Mouse (Mus musculus): ENCODE measurements around the gene 4930438A08Rik.

The 4930438A08Rik gene

DNA sequence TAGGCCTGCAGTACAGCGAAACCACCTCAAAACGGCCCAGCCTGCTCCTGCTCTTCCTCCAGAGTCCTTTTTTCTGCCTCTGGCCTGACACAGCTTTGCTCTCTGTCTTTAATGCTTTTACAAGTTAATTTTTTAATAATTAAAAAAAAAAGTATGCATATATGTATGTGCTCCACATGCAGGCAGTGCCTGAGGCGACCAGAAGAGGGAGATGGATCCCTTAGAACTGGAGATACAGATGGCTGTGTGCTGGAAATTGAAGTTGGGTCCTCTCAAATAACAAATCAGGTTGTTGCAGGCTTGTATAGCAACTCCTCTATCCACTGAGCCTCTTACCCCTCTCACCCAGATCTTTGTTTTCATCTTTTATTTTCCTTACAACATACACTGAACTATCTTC lies 52.2 kb downstream of the 4930438A08Rik start:
- DNase-seq, result no peak

DNA sequence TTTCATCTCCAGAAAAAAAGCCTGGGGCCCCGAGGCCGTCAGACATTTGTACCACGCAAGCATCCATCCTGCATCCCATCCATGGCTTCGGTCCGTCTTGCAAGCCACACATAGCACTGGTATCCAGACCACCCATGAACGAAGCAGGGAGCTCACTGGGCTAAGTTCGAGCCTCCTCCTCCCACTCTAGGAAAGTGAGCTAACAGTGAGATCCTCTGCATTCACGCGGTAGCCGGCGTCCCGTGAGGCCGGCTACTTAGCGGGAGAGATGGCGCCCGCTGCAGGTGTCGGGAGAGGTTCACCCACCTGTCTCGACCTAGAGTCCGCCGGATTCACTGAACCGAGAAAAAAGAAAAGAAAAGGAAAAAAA lies 55.3 kb downstream of the 4930438A08Rik start:
- DNase-seq, result no peak

DNA sequence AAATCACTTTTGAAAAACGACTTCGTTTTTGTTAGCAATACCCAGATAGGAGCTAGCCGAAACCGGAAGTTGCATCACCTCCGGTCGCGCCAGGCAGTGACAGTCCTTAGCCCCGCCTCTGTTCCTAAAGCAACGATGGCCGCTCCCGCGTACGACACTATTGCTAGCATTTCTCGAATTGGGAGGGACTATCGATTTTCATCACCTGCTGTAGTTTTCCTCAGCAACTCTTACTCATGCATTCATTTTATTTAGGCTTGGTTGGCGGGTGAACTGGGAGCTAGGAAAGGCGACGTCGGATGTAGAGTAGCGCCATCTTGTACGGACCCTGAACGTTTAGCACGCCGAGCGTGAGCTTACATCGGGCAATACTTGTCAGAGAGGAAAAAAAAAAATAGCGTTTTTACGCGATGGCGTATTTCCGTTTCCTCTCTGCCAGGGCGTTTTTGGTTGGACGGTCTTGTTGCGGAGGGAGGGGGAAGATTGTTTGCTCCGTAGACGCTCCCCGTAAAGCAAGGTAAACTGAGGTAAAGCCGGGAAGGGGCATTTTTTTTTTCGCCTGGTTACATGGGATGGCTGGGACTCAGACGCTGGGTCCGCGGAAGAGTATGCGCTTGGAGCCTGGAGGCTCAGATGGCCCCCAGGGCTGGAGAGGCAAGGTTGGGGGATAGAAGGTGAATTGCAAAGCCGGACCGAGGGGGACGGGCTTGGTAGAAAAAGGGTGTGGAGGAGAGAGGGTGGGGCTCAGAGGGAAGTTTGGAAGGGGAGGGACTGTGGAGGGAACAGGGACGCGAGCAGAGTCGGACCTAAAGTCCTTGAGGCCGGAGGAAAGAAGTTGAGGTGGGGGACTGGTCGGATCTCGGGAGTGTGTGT lies 55.9 kb downstream of the 4930438A08Rik start, which contains the start of the genes Zfp672 and Sh3bp5l:
Gene Zfp672, minus strand, starts transcription at position 64 of the 873 bp plus-strand sequence.
Gene Sh3bp5l, plus strand, starts transcription at position 449 of the 873 bp plus-strand sequence.
- peak; percentile 93 for DNase-seq

DNA sequence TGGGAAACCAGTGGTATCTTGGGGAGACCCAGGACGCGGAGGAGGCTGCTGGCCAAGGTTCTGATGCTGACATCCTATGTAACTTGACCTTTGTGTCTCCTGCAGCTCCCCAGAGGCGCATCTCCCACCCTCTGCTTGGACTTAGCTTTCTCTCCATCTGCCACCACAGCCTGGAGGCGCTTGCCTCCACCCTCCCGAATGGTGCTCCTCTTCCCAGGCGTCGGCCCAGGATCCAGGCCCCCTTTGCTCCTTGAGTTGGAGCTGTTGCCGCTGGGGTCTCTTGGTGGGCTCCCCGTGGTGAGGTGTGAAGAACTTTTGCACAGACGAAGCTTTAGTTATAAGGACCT lies 56.5 kb downstream of the 4930438A08Rik start:
- DNase-seq, result no peak

DNA sequence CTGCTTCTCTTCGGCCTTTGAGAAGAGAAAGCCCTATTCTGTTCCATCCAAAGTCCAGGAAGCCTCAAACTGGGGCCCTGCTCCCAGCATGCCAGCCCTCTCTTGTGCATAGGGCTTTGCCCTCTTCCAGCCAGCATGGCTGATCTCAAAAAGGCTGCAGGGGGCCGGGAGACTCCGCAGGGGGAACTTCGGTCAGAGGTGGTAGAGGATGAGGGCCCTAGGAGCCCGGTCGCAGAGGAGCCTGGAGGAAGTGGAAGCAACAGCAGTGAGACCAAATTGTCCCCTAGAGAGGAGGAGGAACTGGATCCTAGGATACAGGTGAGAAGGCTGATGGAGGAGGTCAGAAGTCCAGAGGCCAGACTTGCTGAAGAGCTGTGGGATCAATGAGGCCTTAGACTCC lies 56.9 kb downstream of the 4930438A08Rik start:
- no peak for DNase-seq

DNA sequence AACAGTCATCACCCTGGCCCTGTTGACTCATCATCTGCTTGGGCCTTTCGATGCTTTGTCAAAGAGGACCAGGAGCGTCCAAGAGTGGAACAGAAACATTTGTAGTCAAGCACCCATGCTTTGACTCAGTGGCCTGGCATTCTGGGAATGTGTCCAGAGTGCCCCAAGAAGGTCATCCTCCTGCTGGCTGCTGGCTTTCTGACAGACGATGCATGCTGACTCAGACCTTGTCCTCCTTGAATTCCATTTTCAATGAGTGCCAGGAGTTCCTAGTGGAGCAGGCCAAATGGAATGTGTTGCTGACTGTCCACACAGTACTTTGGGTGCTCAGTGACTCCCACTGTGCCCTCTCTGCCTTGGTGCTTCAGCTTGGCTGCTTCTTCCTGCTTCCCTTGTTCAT lies 60.1 kb downstream of the 4930438A08Rik start:
- DNase-seq, result no peak

Data from right cerebral cortex, adult 18-20 months (tissue).